Mouse (Mus musculus) bone marrow, adult 2 months (tissue): ENCODE results near the gene Pgls.

Experiments
- CTCF ChIP-seq: fragments of 200-500 bp; IDR thresholded peaks from 2 replicates; pipeline ENCODE4 v1.5.1; 2011; ENCODE audit warnings: low read length, control low read depth; ENCODE audit not compliant: control insufficient read depth, insufficient read depth
- POLR2A ChIP-seq: fragments of 200-500 bp; IDR thresholded peaks from 2 replicates; pipeline ENCODE4 v1.6.1; 2011; ENCODE audit warnings: low read depth, mild to moderate bottlenecking, control low read depth, low read length, borderline replicate concordance; ENCODE audit not compliant: control insufficient read depth

DNA sequence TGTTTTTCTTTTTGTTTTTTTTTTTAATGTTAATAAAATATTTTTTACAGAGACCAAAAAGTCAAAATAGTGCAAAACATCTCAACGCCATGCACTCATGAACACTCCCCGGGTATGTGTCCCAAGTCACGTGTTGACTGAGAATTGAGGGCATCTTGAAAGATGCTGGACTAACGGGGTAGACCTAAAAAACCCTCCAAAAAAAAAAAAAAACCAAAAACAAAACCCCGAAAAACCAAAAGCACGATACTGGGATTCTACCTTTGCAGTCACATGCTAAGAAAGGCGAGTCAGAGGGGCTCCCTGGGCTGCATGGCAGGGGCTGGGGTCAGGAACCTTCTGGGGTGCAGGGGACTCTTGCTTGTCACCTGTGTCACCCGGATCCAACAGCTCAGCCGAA, 34.8 kb downstream of the Pgls start:
- TF ChIP-seq CTCF = no peak
- TF ChIP-seq POLR2A = no peak
